Mouse (Mus musculus) spleen, embryonic (tissue): Measurements from ENCODE around the gene Scpep1.

Experiments
- CTCF ChIA-PET: fragments of 350-600 bp; sonication (Branson Sonifier 250); formaldehyde crosslinking; loops from one replicate; lab custom pipeline; 2022; lab: Charles Lee

Scpep1 gene

DNA sequence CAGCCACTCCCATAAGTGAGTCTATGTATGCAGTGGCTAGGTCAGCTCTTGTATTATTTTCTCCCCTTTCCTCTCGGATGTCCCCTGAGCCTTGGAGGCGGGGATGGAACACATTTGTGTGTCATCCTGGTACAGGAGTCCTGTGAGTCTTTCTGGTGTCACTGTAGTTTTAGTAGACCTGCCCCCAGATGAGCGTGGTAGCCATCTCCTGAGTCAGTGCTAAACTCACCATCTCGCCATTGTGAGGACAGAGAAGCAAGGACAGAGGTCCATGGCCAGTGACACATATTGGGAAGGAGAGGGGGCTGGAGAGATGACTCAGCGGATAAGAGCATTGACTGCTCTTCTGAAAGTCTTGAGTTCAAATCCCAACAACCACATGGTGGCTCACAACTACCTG lies 21.9 kb upstream of the Scpep1 start:
- CTCF ChIA-PET = no interaction called here

DNA sequence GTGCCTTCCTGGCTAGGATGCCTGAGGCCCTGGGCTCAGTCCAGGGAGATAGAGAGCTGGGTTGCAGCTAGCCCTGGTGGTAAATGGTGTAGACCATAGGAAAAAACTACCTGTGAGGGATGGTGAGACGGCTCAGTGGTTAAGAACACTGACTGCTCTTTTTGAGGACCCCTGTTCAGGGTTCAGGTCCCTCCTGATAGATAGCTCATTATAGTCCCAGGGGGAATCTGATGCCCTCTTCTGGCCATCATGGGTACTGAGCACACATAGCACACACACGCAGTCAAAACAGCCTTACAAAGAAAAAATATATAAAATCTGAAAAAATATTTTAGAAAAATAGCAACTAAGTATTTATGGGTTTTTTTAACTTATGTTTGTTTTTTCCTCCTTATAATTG lies 21.1 kb upstream of the Scpep1 start:
- CTCF ChIA-PET = interaction anchor here (0.5 to 0.7 kb wide), 2 partner anchors 109 to 310 kb away, joined by 3 to 4 read pairs; no protein-coding TSS in a partner anchor

DNA sequence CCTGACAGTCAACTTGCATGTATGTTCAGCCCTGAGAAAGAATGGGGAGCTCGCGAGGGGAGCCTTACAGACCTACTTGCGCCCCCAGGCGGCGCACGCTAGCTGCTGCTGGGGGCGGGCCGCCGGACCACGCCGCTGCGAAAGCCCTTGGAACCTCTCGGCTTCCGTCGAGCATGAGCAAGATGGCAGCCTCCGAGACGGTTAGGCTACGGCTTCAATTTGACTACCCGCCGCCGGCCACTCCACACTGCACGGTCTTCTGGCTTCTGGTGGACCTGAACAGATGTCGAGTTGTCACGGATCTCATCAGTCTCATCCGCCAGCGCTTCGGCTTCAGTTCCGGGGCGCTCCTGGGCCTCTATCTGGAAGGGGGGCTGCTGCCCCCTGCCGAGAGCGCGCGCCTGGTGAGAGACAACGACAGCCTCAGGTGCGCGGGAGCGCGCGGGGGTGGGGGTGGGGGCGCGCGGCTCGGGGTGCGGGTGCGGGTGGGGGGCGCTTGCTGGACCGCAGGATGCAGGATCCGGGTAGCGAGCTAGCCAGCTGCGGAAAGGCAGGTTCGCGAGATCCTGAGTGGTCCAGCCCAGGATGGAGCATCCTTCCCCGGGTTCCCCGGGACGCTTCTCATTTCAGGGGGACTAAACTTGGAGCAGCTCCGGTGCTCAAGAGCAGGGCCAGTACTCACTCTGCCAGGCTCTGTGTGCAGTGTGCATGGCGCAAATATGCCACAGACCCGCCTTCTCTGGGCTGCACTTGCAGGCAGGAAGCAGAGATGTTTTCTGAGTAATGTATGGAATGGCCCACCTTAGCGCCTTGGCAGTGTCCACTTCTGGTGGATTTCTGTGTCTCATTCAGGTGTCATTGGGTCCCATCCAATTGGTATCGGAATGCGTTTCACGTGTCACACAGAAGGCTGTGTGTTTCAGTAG lies 18.8 kb upstream of the Scpep1 start:
- CTCF ChIA-PET = interaction anchor here (0.5 kb wide), 1 partner anchor 793 kb away, joined by 4 read pairs; no protein-coding TSS in a partner anchor

DNA sequence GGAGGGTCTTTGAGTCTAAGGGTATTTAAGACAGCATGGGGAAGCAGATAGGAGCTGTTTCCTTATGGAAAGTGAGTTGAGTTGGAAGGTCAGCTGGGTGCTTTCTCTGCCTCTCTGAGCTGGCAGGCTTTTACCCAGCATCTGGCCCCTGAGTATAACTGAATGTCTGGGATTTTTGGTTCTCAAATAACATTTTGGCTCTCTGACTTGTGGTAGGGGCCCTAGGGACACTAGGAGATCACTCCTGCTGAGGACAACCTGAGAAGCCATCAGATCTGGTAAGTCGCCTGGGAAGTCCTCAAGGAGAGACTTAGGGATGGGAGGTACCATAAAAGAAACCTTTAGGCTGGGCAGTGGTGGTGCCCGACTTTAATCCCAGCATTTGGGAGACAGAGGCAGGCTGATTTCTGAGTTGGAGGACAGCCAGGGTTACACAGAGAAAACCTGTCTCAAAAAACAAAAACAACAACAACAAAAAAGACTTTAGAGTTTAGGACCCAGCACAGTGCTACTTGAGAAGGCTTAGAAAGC lies 15.0 kb upstream of the Scpep1 start, which contains the start of gene Coil:
TSS of gene Coil (plus strand) at position 51 of the 531 bp plus-strand sequence.
- CTCF ChIA-PET = interaction anchor here (0.6 kb wide), 1 partner anchor 91 kb away, joined by 10 read pairs; no protein-coding TSS in a partner anchor

DNA sequence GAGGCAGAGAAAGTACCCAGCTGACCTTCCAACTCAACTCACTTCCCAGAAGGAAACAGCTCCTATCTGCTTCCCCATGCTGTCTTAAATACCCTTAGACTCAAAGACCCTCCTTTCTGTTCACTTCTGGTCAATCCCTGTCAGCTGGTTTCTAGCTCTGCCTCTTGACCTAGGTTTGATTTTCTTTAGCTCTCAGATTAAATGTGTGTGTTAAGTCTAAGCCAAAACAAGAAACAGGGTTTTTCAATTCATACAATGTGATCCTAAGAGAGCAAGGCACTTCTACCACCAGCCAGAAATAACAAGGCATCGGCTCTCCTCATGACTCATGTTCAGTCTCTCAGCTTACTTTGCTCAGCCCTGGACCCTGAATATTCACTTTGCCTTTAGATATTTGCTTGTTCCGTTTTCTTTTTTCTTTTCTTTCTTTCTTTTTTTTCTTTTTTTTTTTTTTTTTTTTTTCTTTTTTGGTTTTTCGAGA lies 11.7 kb upstream of the Scpep1 start, which contains the start of gene Elobl:
TSS of gene Elobl (minus strand) at position 51 of the 481 bp plus-strand sequence.
- CTCF ChIA-PET = no interaction called here

- CTCF ChIA-PET = interaction anchor here (0.7 kb wide), 2 partner anchors 30 to 60 kb away, joined by 3 read pairs; no protein-coding TSS in a partner anchor
Observed at GRCm38 (mm10) chr11:88958851-88959250, 3.6 kb upstream of the Scpep1 start.

- CTCF ChIA-PET = no interaction called here
Observed at GRCm38 (mm10) chr11:88954803-88955202, 462 bp downstream of the Scpep1 start.

- CTCF ChIA-PET = no interaction called here
Observed at GRCm38 (mm10) chr11:88953582-88953981, 1.7 kb downstream of the Scpep1 start.

GRCm38 (mm10) chr11:88952117-88952516 lies 3.1 kb downstream of the Scpep1 start:
- CTCF ChIA-PET = no interaction called here

GRCm38 (mm10) chr11:88951576-88951975 lies 3.7 kb downstream of the Scpep1 start:
- CTCF ChIA-PET = no interaction called here

DNA sequence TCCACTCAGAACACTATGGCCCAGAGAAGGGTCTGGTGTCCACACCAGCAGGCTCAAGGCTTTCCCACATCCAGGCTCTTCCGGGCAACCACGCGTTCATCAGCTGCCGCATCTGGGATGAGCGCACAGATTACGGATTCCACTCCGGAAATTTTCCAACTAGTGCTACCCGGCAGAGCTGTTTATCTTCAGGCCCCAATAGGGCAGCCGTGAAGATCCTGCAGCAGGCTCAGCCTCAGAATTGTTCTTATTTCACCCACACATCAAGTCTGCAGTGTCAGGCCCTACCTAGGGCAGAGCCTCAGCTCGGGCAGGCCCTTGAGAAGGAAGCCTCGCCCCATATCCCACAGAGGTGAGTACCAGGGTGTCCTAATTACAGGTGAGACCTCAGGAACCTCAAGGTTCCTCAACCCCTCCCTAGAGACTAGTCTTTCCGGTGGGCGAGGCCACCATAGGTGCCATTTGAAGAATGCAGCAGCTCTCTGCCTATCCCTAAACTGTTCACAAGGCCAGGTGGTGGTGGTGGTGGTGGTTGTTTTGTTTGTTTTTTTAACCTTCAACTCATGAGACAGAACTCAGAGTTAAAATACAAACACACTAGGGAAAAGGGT lies 4.5 kb downstream of the Scpep1 start:
- CTCF ChIA-PET = interaction anchor here (0.7 kb wide), 1 partner anchor 82 kb away, joined by 3 read pairs; no protein-coding TSS in a partner anchor

DNA sequence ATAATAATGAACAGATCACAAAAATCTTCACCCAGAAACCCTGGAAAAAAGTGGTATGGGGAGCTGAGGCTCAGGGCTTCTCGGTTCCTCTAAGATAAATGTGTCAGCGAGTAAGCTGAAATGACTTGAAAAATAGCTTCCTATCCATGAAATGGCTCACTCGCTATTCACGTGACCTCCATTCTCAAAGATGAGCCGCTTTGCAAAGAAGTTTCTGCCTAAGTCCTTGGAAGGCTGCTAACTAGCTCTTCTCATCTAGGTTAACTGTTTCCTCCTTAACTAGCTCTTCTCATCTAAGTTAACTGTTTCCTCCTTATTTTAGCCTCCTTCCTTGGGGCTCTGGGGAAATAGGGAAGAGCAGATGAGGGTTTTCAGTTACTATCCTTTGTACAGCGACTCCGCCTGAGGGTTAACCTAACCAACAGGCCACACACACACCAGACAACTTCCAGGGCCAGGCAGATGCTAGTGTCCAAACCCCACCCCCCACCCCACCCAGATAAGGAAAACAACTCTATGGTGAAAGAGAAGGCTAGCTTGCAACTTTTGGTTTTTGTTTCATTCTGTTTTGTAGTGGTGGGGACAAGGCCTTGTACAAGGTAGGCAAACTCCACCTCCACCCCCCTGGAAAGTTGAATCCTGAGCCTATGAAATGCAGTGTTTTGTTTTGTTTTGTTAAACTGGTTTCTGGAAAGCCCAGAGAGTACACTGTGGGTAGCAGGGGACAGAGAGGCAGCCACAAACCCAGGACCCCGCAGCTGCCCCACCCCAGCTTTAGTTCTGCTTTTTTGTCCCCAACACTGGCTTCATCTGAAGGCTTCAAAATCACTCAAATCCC lies 5.2 kb downstream of the Scpep1 start:
- CTCF ChIA-PET = interaction anchor here (0.7 kb wide), 1 partner anchor 82 kb away, joined by 3 read pairs; no protein-coding TSS in a partner anchor

DNA sequence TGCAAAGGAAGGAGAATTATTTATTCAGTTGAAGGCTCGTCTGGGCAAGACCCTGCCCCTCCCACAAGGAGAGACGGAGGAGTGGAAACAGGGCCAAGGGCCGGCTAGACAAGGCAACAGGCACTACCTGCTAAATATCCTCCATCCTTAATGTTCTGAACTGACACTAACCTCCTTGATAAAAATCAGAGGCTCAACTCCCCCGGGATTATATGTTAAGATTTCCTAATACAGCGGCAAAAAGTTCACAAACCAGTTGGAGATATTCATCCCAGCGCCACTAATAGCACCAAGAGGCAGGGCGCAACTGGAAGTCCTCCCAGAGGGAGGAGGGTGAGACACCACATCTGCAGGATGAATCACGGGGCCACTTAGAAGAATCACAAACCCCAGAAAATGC lies 6.4 kb downstream of the Scpep1 start:
- CTCF ChIA-PET = no interaction called here

DNA sequence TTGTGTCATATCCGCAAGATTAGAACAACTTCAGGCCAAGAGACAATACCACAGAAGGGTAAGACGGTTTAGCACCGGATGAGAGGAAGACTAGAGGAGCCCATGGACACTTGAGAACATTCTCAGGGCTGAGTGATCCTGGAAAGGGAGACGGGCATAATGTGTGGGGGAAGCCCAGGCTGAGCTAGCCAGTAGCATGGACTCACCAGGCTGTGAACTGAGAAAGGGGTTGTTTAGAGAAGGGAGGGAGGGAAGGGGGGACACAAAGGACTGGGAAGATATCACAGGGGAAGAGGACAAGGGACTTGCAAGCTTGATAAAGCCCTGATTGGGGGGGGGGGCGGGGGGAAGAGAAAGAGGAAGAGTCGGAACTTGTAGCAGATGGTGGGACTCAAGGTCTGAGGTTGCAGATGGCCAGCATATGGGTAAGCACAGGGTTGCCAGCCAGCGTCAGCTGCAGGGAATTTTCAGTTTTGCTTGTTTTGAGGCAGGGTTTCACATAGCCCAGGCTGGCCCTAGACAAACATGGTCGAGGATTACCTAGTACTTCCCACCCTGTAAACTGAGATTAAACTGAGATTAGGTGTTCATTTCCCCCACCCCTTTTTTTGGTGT lies 9.2 kb downstream of the Scpep1 start:
- CTCF ChIA-PET = interaction anchor here (0.6 kb wide), 1 partner anchor 23 kb away, joined by 4 read pairs; no protein-coding TSS in a partner anchor

DNA sequence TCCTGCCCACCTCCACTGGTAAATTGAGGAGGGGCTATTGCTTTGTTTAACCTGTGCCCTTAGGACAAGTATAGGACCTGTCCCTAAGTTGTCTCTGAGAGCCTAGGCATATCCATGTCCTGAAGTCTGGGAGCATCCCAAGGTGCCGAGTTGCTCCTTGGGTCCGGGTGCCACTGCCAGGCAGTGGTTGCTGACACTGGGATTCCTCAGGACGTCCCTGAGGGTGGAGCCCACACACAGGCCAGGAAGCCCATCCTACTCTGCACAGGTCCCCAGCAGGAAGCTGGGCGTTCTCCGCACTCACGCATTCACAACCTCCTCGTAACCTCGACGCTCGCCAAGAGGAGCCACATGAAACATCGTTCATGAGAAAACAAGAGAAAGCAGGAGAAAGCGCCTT lies 13.8 kb downstream of the Scpep1 start:
- CTCF ChIA-PET = interaction anchor here (0.7 kb wide), 1 partner anchor 42 kb away, joined by 15 read pairs; no protein-coding TSS in a partner anchor

DNA sequence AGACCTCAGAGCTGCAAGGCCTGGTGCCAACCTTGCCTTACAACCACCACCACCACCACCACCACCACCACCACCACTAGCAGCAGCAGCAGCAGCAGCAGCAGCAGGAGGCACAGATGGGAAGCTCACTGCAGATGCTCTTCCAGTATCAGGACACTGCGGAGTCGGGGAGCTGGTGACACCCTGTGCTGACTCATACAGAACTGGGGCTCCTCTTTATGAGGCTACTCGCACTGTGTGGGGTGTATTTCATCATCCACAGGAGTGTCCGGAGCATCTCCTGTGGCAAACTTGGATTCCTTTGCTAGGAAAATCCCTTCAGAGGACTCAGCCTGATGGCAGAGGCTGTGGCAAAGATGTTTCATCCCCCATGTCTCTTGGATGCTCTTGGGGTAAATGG lies 15.6 kb downstream of the Scpep1 start:
- CTCF ChIA-PET = no interaction called here

- CTCF ChIA-PET = interaction anchor here (0.7 kb wide), 1 partner anchor 452 kb away, joined by 3 read pairs; no protein-coding TSS in a partner anchor
Observed at GRCm38 (mm10) chr11:88938770-88939169, 16.5 kb downstream of the Scpep1 start.

- CTCF ChIA-PET = no interaction called here
Observed at GRCm38 (mm10) chr11:88937886-88938285, 17.4 kb downstream of the Scpep1 start.

GRCm38 (mm10) chr11:88934089-88935000 lies 20.9 kb downstream of the Scpep1 start:
- CTCF ChIA-PET = no interaction called here
